Mouse (Mus musculus): ENCODE measurements around the gene Itm2b.
A peak's percentile ranks its signal among the peaks of the same experiment; 100 is the strongest.

Itm2b gene

DNA sequence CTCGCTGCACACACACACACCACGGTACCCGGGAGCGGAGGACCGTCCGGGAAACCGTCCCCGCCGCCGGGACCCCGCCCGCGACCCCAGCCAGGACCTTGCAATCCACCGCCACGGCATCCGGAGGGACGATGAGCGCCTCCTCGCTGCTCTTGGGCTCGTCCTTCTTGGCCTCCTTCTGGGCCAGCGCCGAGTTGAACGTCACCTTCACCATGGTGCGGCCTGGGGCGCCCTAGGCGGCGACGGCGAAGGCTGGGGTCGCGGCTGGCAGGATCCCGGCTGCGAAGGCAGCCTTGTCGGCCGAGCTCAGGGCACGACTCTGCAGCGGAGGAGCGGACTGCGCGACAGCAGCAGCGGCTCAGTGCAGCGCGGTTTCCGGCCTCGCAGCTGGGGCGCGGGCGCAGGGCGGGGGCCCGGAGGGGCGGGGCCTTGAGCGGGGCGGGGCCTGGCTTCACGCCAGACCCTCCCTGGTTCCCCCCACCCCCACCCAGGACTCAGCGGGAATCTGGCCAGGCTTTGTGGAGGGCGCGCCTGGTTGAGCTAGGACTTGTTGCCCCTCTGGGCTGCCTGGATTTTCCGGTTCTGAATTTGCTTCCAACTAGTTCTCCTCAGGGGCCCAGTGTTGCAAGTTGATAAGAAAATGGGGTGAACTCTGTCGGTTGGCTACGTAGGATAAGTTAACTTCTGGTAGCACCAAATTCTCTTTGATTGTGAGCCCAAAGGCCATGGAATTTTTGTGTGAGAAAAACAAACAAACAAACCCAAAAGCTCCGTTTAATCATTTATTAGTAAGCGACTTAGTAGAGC, at the start of gene Itm2b:
Gene Itm2b (minus strand): TSS at position 377 of the 807 bp plus-strand sequence.
- DNase-seq (ENCODE audit: inconsistent ontology term), result peak; percentile 87

DNA sequence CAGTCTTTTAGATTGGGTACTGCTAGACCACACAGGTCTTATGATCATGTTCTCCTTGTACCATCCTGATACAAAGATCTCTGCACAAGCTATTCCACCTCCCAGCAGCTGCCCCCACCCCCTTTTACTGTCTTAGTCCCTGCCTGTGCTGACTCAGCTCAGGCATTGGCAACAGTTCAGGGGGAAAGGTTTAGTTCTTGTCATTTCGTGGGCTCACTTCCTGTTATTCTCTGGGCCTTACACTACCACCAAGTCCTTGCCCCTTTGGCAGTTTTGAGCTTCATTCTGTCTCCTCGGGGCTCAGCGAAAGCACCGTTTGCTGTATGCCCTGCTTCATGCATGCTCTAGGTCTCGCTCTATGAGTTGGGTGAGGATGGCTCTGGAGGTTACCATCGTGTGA, 48.4 kb upstream of the Itm2b start:
- no peak for DNase-seq (ENCODE audit: inconsistent ontology term)

DNA sequence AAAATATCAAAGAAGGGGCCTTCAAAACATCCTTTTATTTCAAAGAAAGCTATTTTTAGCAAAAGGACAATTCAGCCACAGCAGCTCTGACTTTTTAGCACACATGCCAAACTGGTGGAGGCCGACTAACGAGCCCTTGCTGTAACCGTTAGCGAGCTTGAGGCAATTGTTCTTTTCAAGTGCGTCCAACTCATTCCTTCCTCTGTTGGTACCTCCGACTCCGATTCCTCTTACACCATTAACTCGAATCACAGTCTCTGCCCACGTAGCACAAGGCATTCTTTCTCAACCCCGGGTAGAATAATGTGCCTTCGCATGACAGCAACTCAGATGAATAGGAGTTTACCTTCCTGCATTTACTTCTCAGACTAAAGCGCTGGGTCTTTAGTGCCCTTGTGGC, 45.5 kb upstream of the Itm2b start:
- peak; percentile 78 for DNase-seq (ENCODE audit: inconsistent ontology term)

DNA sequence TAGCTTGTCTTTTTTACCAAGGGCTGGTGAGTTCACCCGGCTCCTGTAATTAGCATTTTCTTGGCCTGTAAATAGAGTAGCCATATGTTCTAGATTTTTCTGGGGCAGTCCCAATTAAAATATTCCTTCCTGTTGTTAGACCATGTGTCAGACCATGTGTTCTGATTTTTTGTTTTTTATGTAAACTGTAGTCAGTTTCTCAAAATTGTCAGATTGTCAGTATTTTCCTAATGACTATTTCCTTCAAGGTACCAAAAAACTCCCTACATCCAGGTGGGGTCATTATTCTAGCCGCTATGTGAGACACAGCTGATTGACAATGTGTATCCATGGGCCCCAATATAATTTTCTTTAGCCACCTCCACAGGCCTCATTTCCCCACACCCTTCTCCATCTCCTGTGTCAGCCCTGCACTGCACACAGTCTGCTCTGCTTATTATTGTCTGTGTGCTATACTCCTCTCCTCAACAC, 40.5 kb upstream of the Itm2b start:
- no peak for DNase-seq (ENCODE audit: inconsistent ontology term)

DNA sequence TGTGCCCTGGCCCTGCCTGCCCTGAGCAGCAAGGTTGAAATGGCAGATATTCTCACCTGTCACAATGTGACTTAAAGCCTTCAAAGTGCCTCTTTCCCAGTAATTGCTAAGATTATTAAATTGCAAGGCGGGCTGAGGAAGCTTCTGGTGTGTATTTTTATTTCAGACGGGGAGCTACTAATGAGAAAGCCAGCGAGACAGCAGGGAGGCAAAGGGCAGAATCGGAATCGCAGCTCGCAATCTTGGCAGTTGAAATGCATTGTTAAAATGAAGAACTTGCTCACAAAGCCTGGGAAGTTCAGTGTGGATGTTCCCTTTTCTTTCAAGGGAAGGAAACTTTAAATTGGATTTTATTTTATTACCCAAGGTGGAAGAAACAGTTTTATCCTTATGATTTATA, 39.9 kb upstream of the Itm2b start:
- DNase-seq (ENCODE audit: inconsistent ontology term), result no peak

DNA sequence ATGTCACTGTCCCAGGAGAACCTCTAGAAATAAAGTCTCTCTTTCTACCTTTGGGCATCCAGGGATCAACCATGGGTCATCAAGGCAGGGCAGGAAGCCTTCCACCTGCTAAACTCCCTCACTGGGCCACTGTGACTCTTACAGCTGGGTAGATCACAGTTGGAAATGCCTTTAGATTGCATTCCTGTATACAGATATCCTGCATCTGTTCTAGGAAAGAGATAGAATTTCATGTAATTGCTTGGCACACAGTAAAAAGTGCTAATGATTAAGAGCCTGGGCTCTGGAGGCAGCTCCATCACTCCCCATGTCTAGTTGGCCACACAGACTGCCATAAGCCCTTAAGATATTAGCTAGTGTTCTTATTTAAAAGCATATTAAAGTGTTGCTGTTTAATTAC, 38.5 kb upstream of the Itm2b start:
- no peak for DNase-seq (ENCODE audit: inconsistent ontology term)

DNA sequence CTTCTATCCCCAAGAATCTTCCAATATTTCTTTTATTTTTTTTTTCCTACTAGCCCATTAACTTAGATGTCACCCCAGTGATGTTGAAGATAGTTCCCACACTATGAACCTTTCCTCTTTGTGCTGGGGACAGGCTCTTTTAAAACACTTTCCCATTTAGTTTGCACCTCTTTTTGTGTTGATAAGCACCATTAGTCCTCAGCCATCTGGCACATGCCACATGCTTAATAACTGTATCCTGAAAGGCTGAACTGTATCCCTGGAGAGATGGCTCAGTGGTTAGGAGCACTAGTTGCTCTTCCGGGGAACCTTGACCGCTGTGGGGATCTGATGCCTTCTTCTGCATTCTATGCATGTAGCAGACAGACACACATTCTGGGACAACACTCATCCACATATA, 37.5 kb upstream of the Itm2b start:
- no peak for DNase-seq (ENCODE audit: inconsistent ontology term)

DNA sequence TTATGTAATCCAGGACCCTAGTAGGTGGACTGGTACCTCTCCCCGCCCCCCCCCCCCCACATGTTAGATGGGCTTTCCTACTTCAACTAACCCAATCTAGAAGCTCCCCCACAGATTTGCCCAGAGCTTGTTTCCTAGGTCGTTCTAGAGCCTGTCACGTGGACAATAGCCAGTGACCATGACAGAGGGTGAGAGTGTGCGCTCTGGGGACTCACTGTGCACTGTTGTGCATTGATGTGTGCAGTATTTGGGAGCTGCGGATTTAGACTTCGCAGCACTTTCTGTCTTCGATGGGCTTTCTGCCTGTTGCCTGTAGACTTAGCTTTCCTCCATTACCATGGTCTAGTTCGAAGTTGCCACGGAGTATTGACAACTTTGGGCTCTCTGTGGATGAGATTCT, 36.5 kb upstream of the Itm2b start:
- DNase-seq (ENCODE audit: inconsistent ontology term), result no peak

DNA sequence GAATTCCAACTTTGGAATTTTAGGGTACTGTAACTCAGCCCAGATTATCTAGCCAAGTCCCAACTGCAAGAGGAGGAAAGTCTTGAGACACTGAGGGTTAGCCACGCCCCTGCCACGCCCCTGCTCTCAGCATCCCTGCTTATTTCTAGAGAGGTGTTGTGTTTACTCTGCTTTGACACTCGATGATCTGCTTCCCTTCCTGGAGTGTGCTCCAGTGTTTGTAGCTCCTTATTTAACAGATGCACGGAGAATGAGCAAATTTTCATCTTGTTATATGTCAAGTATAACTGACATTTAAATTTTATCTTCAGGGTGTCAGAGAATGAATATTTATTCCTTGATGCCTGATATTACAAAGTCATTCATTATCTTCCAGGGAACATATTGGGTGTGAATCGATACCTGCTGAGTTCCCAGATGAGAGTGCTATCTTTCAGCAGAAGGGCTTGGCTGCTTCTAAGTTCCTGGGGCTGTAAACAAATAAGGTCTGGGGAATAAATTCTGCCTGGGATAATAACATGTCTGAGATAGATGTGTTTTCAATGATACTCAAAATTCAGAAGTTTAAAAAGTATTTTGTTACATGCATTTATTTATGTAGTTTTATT, 35.2 kb upstream of the Itm2b start:
- DNase-seq (ENCODE audit: inconsistent ontology term), result no peak

DNA sequence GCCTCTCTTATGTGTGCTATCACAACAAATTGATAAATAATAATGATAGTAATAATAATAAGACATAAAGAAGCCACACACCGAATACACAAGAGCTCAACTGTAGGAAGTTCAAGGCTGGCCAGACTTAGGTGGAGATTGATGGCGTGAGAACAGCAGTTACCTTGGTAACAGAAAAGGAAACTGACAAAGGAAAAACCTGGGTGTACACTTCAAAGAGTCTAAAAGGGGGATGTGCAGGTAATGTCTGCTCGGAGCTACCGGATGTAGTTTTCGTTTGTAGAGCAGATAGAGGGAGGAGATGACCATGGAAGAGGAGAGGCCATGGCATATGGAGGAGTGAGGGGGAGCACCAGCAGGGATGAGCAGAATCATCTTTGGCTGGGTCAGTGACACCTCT, 31.4 kb upstream of the Itm2b start:
- no peak for DNase-seq (ENCODE audit: inconsistent ontology term)

DNA sequence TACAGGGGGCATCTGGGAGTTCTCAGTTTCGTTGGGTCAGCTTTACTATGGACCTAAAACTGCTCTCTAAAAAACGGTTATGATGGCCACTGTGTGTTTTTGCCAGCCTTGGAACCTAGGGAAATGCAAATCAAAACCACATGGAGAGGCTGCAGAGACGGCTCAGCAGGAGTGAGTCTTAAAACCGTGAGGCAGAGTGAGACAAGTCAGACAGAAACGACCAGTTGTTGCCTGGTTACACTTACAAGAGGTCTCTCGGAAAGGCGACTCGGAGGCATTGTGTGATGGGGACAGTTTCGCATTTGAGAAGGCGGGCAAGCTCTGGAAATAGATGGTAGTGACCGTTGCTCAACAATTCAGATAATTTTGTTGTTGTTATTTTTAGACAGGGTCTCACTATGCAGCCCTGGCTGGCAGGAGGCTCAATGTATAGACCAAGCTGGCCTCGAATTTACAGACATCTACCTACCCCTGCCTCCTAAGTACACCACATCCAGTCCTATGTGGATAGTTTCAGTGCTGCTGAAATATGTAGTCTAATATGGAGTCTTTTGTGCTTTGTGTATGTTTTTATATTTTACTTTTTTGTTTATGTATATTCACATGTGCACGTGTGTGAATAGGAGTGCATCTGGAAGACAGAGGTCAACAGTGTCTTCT, 30.4 kb upstream of the Itm2b start:
- DNase-seq (ENCODE audit: inconsistent ontology term), result no peak

DNA sequence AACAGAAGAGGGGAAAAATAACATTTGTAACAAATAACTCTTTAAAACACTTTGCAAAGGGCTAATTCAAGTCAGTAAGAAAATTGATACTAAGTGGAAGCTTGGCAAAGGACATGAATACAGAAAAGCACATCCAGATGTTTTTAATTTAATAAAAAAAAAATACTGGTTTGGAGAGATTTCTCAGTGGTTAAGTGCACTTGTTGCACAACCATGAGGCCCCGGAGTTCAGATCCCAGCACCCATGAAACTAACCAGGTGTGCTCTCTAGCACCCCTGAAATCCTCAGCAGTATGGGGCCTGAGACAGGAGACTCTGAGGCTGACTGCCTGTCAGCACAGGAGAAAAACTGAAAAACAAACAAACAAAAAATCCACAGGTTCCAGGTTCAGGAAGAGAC, 26.6 kb upstream of the Itm2b start:
- no peak for DNase-seq (ENCODE audit: inconsistent ontology term)

DNA sequence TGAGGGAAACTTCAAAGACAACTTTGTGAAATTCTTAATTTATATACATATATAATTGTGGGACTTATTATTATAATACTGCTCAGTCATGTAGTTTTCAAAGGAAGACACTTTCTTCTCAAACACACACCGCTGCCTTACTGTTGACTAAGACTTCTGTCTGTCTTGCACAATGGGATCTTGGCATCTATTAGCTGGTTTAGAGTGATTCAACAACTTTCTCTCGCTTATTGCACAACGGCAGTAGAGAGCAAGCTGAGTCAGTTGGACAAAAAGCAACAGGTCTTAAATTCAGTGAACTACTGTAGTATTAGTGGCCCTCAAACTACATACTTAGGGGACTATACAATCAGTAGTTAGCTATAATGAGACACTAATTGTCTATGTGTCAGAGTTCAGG, 25.0 kb upstream of the Itm2b start:
- peak; percentile 76 for DNase-seq (ENCODE audit: inconsistent ontology term)

DNA sequence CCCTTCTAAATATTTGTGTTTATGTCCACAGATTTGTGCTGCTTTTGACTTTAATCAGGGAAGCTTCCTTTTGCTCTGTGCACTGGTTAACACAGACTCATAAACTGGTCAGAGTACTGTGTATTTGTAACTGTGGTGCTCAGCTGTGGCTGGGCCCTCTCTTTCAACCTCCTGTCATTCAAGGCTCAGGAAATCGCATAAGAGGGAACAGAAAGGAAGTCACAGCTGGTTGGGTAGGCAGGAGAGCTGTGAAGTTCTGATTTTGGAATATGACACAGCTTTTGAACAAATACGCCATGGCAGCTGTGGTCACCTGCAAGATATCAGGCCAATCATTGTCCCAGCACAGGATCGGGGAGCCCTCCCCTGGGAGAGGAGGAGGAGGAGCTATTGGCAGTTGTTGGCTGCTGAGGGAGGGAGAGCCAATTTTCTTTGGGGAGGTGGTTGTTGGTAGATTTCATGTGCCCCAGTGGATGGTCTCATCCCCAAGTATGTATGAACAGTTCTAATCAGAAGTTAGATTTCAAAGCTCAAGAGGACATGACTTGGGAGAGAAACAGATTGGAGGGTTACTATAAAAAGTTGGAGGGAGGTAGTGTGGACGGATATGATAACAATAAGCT, 23.2 kb upstream of the Itm2b start:
- DNase-seq (ENCODE audit: inconsistent ontology term), result no peak

DNA sequence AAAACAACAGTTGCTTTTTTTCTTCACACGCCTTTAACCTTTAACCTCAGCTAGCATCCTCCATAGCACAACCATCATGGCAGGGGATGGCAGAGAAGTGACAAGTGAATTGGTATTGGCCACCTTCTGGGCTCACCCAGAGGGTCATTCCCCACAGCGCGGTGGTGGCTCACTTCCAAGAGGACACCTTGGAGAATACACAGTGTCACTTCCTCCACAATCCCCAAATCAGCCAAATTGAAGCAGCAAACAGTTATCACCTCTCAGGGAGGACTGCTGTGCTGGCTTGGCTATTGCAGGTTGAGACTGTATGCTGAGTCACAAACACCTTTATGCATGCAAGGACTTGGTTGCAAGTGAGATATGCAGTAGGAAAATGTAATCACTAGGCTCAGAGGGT, 18.9 kb upstream of the Itm2b start:
- DNase-seq (ENCODE audit: inconsistent ontology term), result no peak

DNA sequence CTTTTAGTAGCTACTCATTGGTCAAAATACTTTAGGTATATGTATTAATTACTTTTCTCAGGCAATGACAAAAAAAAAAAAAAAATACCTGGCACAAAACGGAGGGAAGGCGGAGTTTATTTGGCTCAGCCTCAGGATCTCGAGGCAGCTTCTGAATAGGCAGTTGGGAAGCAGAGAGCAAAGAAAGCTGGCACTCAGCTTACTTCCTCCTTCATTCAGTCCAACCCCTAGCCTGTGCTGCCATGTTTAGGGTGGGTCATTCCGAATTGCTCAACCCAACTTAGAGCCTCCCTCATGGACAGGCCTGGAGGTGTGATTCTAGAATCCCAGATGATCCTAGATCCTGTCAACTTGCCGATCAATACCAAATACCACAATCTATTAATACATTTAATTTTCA, 18.3 kb upstream of the Itm2b start:
- DNase-seq (ENCODE audit: inconsistent ontology term), result no peak

DNA sequence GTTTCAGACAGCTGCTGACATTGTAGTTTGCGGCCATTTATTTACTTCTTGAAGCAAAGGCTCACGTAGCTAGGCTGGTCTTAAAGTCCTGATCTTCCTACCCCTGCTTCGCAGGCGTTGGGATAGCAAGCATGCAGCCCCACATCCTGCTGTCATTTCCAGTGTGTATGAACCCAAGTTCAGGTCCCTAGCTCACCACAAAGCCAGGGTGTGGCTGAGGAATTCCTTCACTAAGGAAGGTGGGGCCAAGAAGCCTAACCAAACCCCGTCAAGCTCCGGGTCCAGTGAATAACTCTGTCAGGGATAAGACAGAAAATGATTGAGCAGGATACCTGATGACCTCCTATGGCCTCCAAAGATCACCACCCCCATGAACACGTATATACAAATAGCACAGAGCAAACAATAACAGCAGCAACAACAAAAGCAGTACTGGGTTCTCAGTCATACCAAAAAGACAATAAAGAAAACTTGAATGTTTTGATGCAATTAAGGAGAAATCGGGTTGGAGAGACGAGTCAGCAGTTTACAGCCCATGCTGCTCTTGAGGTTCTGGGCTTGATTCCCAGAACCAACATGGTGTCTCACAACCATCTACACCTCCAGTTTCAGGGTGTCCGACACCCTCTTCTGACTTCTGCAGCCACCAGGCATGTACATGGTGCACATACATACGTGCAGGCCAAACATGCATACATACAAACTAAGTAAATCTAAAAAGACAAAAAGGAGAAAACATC, 17.4 kb upstream of the Itm2b start:
- DNase-seq (ENCODE audit: inconsistent ontology term), result no peak

DNA sequence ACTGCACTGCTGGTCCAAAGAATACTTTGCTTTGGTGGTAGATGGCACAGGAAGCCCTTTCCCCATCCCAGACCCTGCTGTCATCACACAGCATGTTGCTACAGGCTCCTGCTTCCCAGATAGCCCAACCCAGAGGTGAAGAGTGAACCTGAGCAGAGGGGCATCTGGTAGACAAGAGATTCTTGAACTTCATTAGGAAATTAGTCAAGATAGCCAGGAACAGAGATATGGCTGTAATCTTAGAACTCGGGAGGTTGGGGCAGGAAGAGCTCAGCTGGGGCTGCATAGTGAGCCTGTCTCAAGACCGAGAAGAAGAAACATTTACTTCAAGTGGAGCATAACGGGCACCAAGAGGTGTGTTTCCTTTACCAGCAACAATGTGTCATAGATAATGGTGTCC, 16.3 kb upstream of the Itm2b start:
- DNase-seq (ENCODE audit: inconsistent ontology term), result no peak

DNA sequence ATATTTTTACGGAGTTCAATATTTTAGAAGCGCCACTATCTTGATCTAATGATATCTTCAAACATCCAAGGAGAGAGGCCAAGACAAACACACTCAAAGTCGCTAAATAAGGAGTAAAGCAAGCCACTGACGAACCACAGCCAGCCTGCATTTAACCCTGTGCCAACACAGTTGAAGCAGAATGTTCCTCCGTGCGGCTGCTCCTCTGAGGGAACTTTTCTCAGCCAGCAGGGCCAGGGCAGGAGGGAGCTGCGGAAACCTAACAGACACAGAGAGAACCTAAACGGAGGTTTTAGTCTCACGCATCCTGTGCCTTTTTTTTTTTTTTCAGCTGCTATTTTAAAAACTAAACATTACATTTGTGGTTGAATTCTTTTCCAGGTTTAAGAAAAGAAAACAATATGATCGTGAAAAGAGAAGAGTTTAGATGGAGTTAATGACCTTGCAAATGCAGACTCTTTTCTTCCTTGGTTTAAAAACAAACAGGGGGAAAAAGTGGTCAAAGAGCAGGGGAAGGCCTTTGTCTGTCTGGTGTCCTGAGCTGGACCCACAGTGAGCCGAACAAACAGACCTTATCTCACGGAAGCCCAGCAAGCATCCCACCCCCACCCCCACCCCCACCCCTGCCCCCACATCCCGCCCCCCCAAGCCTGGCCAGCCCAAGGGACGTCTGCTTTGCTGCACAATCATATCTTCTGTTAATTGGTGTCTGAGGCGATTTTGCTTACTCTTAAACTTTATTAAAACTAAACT, 15.0 kb upstream of the Itm2b start:
- no peak for DNase-seq (ENCODE audit: inconsistent ontology term)

DNA sequence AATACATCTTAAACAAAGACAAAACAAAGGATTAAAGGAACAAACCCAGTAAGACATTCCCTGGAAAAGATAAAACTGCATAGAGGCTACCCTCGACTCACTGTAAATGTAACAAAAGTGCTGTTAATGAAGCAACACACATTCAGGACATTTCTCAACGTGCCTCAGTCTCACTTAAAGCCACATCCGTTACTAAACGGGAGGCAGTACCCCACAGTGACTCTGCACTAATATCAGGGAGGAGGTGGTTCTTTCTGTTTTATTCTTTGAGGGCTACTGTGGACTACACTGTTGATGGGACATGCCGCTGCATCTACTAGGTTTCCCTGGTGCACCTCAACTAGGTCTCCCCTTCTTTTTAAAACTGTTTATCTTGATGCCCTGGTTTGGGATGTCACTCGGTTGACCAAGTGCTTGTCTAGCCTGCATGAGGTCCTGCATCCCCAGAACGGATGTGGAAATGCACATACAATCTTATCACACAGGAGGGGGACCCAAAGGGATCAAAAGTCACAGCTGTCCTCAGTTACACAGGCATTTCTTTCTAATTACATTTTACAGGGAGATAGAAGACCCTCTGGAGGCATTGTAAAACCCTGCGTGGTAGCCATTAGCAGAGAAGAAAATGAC, 13.4 kb upstream of the Itm2b start:
- DNase-seq (ENCODE audit: inconsistent ontology term), result no peak

DNA sequence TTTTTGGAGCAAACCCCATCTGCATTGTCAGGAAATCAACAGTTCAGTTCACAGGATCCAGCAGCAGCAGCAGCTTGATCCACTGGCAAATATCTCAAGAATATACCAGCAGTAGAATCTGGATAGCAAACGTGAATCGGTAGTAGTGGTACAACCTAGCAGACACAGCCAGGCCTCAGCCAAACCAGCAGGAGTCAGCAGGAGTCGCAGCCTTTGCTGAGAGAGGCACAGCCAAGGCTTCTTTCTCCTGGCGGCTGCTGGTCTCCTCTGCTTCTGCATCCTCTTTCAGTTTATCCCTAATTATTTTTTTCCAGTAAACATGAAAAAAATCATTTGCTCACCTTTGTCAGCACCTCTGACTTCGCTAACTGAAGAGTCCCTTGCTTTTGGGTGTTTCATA, 10.7 kb upstream of the Itm2b start:
- DNase-seq (ENCODE audit: inconsistent ontology term), result no peak

Measured in Muller cell, postnatal 12 days (primary cell).